Mouse (Mus musculus) lung, postnatal 36 days (tissue): ENCODE measurements around the gene Eci3.
"Not testable (repeated sequence)": the region's sequence is repeated elsewhere in the genome, so short reads cannot be mapped to it uniquely, and the experiment has no call there.

ENCODE experiments used
- DNase-seq: peaks from one replicate; pipeline ENCODE4 v3.0.0; 2022; ENCODE audit warnings: mixed read lengths

The Eci3 gene

DNA sequence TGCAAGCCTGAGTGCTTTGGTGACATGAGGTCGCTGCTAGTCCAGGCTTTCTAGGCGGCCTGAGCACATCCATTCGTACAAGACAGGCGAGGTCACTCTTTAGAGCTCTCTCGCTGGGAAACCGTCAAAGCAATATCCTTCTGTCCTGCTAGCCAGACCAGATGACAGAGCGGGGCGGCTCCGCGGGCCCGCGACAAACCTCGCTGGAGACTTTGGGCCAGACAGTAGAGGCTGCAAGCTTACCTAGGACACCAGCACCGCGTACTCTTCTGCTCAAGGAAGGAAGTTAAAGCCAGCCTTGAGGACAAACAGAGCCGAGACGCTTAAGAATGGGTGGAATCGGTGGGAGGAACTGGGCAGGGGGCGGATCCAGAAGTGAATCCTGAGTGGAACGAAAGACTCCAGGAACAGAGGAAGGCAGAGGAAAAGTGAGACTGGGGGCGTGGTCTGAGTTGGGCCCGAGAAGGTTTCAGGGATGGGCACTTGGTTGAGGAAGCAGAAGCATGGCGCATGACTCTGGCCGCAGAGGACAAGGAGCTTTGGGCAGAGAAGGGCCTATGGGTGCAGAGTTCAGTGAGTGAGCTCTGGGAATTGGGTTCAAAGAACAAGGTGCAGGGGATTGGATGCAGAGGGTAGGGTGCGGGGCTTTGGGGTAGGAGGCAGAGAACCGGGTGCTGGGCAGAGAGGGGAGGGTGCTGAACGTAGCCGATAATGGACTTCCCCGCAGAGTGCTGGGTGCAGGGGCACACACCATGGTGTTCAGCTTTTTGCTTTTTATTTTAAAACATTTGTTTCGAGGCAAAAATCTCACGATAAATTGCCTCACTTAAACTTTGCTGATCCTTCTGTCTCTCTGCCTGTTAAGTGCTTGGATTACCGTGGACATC is at the start of gene Eci3:
Gene Eci3 (minus strand): TSS at position 300 of the 887 bp plus-strand sequence.
- DNase-seq = peak; percentile 68

DNA sequence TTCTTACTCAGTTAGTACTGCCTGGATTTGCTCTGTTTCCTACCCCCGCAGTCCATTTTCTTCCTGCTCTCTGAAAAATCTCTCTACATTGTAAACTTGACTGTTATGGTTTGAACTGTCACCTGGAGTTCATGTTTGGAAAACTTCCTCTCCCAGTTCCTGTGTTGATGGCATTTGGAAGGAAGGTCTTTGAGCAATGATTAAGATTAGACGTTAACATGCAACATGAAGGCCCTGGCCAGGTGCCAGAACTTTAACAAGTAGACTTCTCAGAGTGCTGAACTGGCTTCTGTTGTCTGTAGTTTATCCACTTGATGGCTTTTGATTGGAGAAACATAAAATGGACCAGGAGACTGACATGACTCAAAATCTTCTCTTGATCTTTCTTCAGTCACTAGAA is 32.3 kb upstream of the Eci3 start:
- DNase-seq = peak; percentile 42

DNA sequence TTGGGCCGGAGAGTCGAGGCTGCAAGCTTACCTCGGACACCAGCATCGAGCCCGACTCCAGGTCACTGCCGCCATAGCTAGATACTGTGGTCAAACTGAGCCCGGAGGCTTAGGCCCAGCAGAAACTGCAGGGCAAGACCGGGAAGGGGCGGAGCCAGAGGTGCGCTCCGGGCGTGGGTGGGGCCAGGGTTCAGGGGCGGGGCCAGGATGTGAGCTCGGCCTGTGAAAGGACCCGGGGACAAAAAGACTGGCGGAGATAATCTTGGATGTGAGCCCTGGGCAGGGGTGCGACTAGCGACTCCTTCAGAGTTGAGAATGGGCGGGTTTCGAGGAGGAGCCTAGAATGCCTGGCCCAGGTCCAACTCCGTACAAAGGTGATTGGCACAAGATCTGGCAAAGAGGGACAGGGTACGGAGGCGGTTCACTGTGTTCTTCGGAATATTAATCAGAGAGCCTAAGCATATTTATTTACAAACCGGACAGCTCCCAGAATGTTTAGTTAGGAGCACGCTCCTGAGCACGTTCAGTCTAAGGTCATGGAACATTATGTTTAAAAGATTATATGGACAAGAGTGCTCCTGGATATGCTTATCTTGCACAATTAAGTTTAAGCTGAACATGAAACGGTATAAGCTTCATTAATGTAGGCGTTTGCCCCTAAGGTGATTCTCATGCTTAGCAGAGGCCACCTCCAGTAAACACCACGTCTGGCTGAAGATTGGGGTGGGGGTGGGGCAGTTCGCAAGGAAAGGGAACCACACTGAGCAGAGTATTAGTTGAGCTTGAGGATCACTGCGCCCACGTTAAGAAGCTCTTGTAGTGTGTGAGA is 30.6 kb upstream of the Eci3 start:
- DNase-seq = peak; percentile 98

DNA sequence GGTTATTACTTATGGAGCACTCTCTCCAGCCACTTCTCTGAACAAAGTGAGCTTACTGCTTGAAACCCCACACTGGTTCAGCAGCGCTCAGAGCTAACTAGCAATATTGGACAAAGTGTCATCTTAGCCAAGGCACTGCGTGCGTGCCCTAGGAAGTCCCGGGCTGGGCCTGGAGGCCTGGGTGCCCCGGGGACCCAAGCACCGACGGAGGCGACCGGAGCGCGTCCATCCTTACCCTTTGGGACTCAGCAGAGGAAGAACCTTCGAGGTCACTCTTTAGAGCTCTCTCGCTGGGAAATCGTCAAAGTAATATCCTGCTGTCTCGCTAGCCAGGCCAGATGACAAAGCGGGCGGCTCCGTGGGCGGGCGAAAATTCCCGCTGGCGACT is 30.0 kb upstream of the Eci3 start:
- DNase-seq = no peak

DNA sequence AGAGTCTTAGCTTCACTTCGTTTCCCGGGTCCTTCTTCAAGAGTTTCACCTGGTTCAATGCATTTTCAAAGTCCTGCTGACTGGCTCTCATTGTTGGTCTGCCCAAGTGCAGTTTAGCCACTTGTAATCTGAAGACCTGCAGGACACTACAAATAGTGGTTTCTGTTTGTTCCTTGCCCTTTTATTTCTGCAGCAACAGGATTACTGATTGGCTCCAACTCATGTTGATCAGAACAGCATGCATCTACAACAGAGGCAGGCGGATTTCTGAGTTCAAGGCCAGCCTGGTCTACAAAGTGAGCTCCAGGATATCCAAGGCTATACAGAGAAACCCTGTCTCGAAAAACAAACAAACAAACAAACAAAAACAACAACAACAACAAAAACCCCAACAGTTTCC is 29.5 kb upstream of the Eci3 start:
- peak; percentile 15 for DNase-seq

DNA sequence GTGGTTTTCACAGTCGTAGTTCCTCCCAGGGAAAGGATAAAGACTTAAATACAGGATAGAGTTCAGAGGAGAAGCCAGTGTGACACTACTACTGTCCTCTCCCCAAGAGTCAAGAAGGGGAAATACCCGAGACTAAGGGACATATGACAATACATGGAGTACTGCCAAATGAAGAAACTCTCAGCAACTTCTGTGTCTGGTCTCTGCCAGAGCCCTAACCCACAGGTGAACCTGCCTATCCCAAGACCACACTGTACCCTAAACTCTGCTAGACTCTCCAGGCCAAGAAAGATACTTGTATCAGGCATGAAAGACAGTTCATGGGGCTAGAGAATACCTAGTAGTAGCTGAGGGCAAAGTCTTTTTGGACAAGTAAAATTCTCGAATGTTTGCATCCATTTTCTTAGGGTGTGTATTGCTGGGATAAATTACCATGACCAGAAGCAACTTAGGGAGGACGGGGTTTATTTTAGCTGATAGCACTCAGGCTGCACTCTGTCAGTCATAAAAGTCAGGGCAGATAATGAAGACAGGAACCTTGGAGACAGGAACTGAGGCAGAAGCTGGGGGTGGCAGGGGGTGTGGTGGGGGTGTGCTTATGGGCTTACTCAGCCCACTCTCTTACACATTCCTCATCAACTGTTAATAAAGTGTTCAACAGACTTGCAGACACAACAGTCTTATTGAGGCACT is 28.1 kb upstream of the Eci3 start:
- peak; percentile 10 for DNase-seq

DNA sequence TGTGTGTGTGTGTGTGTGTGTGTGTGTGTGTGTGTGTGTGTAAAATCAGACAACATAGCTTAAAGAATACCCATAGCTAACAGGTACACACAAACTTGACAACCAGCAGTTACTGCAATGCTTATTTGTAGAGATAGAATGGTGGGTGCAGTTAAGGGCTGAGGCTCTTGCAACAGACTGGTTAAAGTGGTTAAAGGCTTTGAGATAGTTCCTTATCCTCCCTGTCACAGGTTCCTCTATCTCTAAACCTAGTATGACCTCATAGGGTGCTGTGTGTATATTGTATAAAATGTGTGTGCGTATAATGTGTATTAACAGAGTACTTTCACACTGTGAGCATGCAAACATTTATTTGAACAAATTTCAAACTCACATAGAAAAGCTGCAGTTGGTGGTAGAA is 19.9 kb upstream of the Eci3 start:
- DNase-seq = not testable (repeated sequence)

DNA sequence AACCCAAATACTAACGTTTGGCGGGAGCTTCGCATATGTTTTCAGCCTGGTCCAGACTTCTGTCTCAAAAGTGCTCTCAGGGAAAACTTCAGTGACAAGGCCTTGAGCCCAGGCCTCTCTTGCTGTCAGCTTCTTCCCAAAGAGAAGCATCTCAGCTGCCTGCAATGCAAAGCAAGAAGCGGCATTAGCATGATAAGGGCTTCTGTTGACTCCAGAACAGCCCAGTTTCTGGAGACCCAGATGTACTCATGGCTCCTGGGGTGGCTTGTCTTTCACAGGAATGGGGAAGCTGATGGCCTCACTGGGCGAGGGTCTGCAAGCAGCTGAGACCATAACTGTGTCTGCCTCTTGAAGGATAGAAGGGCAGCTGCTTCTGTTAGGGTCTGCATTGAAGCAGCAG is 15.0 kb upstream of the Eci3 start:
- DNase-seq = not testable (repeated sequence)

DNA sequence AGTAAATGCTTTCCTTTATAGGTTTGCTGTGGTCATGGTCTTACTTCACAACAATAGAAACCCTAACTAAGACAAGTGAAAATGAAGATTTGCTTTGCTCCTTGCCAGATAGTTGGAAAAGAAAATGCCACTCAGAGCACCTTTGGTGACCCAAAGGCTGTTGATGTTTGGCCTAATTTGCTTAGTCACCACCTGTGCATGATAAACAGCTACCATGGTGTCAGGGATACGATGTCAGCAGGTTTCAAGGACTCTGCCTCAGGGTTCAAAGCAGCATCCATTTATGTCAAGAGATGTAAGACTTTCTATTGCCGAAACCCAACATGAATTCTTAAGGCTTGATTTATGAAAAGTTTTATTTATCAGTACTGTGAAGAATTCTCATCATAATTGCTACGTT is 13.8 kb upstream of the Eci3 start:
- no peak for DNase-seq

DNA sequence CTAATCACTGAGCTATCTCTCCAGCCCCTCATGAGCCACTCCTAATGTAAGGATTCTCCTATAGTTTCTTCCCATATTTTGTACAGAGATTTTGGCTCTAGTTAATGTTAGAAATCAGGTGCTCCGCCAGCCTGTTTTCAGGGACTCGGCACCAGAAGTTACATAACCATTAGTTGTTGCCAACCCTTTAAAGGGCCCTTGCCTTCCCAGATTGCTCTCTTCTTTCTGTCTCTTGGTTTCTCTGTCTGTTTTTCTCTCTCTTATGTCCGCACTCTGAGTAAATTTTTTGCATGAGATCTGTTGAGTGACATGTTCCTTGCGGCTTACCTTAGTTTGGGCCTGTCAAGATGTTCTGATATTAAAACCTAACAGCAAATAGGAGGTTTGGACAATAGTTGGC is 12.5 kb upstream of the Eci3 start:
- no peak for DNase-seq

DNA sequence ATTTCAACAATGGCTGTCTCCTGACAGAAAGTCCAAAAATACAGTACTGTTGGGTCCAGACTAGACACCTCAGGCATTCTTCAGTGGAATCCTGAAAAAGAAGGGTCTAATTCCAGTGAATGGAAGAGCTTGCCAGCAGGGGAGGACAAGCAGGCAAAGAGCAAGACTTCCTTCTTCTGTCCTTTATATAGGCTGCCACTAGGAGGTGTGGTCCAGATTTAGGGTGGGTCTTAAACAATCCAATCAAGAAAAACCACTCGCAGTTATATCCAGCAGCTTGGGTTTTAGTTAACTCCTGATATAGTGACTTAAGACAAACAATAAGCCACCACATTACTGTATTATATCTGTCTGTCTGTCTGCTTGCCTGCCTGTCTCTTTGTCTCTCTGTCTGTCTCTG is 10.2 kb upstream of the Eci3 start:
- DNase-seq = no peak

DNA sequence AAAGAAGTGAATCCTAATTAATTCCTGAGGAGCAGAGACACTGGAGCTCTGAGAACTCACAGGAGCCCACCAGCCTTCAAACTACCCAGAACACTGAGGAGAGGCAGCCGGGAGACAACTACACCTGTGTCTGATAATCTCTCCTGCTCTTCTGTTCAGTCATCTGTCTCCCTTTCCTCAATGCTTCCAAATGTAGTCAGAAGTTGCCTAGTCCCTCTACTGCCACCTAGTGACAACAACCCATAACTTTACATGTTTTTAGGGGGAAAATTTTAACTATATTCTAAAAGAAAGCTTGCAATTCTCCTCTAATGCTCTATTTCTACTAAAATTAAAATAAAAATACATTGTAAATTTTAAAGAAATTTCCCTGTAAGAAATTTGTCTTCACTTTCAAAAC is 9.5 kb upstream of the Eci3 start:
- DNase-seq = peak; percentile 53

DNA sequence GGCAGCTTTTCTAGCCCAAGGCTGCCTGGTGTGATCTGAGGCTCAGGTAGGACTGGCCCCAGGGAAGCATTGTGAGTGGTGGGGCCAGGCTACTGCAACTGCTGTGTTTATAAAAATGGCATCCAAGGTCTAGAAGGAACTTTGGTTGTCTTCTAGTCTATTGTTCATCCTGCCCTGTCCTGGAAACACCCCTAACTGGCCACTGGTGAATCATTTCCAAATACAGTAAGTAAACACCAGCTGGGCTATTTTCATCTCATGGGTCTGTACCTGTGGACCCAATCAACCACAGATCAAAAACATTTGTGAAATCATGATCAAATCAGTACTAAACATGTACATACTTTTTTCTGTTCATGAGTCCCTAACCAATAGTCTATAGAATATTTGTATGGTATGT is 8.8 kb upstream of the Eci3 start:
- DNase-seq = not testable (repeated sequence)

DNA sequence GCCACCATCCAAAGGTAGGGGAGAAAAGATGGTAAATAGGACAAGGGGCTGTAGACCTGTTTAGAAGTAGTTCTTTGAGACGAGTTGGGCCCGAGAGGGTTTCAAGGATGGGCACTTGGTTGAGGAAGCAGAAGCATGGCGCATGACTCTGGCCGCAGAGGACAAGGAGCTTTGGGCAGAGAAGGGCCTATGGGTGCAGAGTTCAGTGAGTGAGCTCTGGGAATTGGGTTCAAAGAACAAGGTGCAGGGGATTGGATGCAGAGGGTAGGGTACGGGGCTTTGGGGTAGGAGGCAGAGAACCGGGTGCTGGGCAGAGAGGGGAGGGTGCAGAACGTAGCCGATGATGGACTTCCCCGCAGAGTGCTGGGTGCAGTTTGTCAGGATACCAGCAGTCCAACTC is 2.0 kb upstream of the Eci3 start:
- DNase-seq = not testable (repeated sequence)

DNA sequence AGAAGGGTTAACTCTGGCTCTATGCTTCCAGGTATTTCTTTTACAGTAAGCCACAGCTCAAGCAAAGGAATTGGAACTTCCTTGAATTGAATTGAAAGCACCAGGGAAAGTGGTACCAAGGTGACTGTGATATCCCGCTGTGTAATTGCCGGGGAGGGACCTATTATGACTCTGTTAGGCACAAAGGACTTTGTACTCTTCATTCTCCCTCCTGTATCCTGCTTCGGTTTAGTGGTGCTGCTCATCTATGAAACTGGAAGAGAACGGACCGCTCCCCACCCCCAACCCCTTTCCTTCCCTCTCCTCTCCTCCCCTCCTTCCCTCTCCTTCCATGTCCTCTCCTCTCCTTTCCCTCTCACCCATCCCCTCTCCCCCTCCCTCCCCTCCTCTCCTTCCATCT is 1.3 kb upstream of the Eci3 start:
- no peak for DNase-seq

DNA sequence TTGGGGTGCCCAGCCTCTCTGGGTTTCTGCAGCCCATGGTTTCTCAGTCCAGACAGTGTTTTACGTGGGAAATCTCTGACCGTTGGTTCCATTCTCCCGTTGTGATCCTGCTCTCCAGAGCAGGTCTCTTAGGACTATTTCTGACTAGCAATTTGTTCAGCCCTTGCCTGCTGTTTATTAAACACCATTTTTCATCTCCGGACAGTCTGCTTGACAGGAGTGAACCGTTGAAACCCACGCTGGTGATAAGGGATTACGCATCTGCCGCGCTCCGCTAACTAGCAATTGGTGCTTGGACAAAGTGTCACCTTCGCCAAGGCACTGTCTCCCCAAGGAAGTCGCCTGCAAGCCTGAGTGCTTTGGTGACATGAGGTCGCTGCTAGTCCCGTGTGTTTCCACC is 809 bp upstream of the Eci3 start:
- DNase-seq = no peak

DNA sequence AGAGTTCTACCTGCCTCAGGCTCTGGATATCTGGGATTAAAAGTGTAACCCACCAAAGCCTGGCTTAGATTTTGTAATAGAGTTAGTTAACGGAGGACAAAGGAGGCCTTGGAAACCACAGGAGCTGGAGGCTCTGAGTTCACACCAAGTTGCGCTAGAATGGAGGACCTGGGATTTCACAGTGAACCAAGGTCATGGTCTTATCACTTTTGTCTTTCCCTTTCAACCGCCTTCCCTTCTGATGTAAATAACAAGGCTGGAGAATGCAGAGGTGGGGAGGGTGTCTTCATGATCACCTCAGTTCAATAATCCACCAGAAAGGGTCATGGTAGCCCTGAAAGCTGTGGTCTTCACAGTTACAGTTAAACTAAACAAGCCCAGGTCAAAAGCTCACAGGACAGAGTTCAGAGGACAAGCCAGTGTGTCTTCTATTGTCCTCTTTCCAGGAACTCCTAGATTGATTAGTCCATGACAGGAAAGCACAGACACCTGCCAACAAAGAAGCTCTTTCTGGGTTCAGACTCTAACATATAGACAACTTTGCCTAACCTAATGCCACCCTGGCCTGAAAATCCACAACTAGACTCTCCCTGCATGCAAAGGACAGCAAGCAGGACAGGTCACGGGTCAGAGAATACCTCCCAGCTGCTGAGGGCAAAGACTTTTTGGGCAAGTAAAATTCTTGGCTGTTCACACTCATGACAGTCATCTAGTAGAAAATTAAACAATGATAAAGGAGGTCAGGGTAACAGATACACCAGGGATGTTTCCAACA is 2.4 kb downstream of the Eci3 start:
- no peak for DNase-seq

DNA sequence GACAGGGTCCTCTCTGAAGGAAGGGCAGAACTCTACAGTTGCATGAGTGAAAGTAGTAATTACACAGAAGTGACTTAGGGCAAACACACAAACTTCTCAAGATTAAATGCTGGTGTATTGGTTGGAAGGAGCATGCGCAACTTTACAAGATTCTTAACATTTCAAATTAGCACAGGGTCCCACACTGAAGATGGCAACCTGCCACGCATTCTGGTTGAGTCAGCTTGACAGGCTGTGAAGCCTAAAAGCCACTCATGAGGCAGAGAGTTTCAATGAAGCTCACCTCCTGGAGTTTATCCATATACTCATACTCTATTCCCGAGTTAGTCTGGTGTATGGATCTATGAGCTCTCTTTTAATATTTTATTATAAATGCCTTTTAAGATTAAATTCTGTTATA is 5.5 kb downstream of the Eci3 start:
- DNase-seq = not testable (repeated sequence)

DNA sequence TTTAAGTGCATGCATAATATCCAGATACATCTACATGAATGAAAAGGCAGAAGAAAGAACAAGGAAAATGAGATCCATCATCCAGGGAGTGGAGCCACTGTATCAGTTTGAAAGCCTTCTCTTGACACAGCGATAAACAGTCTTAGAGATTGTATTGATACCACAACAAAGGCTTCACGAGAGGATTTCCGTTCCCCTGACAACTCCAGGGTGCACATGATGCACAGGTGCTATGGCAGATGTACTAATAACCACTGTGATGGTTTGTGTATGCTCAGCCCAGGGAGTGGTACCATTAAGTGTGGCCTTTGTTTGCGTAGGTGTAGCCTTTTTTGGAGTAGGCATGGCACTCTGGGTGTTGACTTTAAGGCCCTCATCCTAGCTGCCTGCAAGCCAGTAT is 6.7 kb downstream of the Eci3 start:
- no peak for DNase-seq

DNA sequence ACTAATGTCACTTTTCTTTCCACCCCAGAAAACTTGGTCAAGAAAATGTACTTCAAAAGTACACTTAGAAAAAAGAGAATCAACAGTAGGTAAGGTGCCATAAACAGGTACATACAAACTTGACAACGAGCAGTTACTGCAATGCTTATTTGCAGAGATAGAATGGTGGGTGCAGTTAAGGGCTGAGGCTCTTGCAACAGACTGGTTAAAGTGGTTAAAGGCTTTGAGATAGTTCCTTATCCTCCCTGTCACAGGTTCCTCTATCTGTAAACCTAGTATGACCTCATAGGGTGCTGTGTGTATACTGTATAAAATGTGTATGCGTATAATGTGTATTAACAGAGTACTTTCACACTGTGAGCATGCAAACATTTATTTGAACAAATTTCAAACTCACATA is 12.2 kb downstream of the Eci3 start:
- DNase-seq = not testable (repeated sequence)

DNA sequence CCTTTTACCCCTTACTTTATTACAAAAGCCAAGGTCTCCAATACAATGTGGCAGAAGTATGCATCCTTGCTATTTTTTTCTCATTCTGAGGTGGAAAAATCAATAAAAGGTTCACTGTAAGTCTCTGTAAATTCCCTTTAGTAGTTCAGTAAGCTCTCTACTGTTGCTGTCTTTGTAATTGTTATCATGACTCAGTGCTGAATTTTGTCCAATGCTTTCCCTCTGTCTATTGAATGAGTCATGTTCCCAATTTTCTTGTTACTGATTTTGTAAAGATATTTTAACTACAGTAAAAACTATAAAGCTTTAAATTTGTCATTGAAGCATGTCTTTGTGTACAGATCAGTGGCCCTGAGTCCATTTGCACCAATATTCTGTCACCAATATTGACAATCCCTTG is 21.2 kb downstream of the Eci3 start:
- no peak for DNase-seq

DNA sequence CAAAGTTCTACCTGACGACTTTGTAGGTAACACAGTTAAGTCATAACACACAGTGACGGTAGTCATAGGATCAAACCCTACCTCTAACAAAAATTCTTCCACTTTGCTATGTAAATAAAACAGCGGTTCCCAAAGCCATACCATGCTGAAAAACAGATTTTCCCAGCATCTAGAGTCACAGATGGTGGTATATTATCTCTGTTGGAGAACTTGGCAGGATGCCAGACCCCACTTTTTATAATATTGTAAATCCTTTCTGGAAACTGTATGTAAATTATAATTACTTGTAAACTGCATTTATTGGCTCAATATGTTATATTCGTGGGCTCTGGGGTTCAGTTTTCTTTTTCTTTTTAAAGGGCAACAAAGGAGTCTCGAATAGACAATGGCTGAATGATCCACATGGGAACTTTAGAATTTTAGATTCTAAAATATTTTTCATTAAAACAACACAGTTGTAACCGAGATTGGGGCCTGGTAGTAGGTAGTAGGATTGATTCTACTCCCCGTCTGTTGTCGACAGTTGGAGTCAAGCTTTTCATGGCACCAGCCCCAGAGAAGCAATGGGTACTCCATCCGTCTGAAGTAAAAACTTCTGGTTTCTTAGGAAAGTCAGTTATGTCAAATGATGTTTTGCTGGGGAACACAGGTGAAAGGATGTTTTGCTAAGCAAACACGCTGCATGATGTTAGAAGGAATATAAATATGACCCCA is 28.5 kb downstream of the Eci3 start:
- no peak for DNase-seq
